Mouse (Mus musculus): ENCODE measurements around the gene Chmp4b.
A peak's percentile ranks its signal among the peaks of the same experiment; 100 is the strongest.

DNA sequence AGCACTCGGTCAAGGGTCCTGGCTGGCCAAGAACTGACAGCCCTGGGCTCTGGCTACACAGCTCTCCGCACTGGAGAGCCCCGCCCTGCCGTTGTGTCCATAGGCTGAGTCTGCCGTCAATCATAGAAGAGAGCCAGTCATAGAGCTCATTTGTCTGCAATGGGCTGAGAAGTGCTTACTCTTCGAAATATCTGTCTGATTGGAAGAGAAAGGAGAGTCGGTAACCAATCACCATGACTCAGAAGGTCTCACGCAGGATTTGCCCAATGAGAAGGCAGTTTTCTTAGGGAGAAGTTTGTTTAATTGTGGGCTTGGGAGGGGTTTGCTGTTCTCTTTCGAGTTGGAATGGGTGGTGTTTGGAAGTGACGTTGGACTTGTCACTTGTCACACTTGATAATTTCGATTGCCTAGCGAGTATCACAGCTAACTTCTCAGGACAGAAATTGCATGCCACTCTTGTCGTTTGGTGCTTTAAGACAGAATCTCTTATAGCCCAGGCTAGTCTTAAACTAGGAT, 47.8 kb upstream of the Chmp4b start, which contains the start of gene Pxmp4:
- TF ChIP-seq EP300 (IDR thresholded peaks at IDR 0.05; ENCODE audit: low read depth) (peak; percentile 35; the same call in 1 of the 2 replicates), CTCF (IDR thresholded peaks at IDR 0.05; ENCODE audit: low read depth) (no peak)

Measured in liver, postnatal 0 days (tissue).